10 mouse cellular contexts compared by ENCODE assay signal in genomic region chr12:102597466-102597865, GRCm38 (mm10). TPM values are rescaled to one million over a fixed set of nuclear protein-coding genes. Genes with fewer than 3 reads are reported as not detected.
DNase-seq lines count a peak whose midpoint lies in the region; ATAC-seq and TF ChIP-seq lines count a peak whose summit lies in the region.
"Had no signal": no experiment of that assay in that cellular context is flagged by ENCODE, and none has a peak within 500 bp of the region (broad histone marks: within the 10 kb centered on the region; RNA-seq: fewer than 3 reads in every experiment).

No protein-coding gene starts in this region.

- no peak overlapping the region for H3K9ac ChIP-seq in lung, embryonic 14.5 days
- H3K9ac ChIP-seq in midbrain, embryonic 16.5 days (ENCODE audit: low read depth, low read length): no peak overlapping the region

- ATAC-seq in lung, embryonic 14.5 days (ENCODE audit: insufficient read depth): 0 out of 2 replicates have a peak, but pooled peaks have one; percentile 46
- no peak for ATAC-seq in midbrain, embryonic 16.5 days

- H3K4me1 ChIP-seq in lung, embryonic 14.5 days (ENCODE audit: insufficient read depth): 0 out of 2 replicates have a peak, but pooled peaks cover 4% of the 10 kb centered on the region
- H3K4me1 ChIP-seq in midbrain, embryonic 16.5 days (ENCODE audit: control insufficient read depth, insufficient read depth, low read length): peaks cover 15% of the 10 kb centered on the region; the same call in 1 of the 2 replicates

- H3K27ac ChIP-seq in lung, embryonic 14.5 days (ENCODE audit: low read depth): peak overlapping the region; percentile 46; the same call in 1 of the 2 replicates
- H3K27ac ChIP-seq in midbrain, embryonic 16.5 days (ENCODE audit: low read length): no peak overlapping the region

- no peak overlapping the region for H3K4me3 ChIP-seq in lung, embryonic 14.5 days (ENCODE audit: low read depth, low read length)
- H3K4me3 ChIP-seq in midbrain, embryonic 16.5 days (ENCODE audit: low read depth, low read length): no peak overlapping the region

- H3K36me3 ChIP-seq in lung, embryonic 14.5 days (ENCODE audit: insufficient read depth): no peaks in the 10 kb centered on the region
- H3K36me3 ChIP-seq in midbrain, embryonic 16.5 days (ENCODE audit: control insufficient read depth, insufficient read depth, low read length): no peaks in the 10 kb centered on the region; the same call in 1 of the 2 replicates

- peak; percentile 40 for DNase-seq in forelimb bud, embryonic 11.5 days (ENCODE audit: low read depth, low spot score)
- DNase-seq in gastrocnemius, postnatal 36 days: peak; percentile 41 to 42
- peak; percentile 67 for DNase-seq in kidney, adult 18-20 months
- DNase-seq in lung, embryonic 14.5 days: peak; percentile 34
- no peak for DNase-seq in left cerebral cortex, postnatal 10 days (ENCODE audit: extremely low spot score in 1 of 2, low spot score in 2 of 2)
- DNase-seq in c-Kit-positive CD71-positive TER-119-positive erythroid progenitor cells, embryonic 14.5 days (ENCODE audit: low spot score): no peak
- DNase-seq in layer of hippocampus, adult 9-10 months (ENCODE audit: low spot score): no peak

- TF ChIP-seq CTCF in lung, embryonic 14.5 days (IDR thresholded peaks at IDR 0.05; ENCODE audit: low read depth): no peak

- 45% methylated on average over 4 of the region's 4 CpGs for WGBS in lung, embryonic 14.5 days
- WGBS in midbrain, embryonic 16.5 days: 83% methylated on average over 4 of the region's 4 CpGs

- no peaks in the 10 kb centered on the region for H3K27me3 ChIP-seq in lung, embryonic 14.5 days (ENCODE audit: insufficient read depth, low read length)
- H3K27me3 ChIP-seq in midbrain, embryonic 16.5 days (ENCODE audit: control insufficient read depth, insufficient read depth, low read depth, low read length): no peaks in the 10 kb centered on the region

- H3K4me2 ChIP-seq in lung, embryonic 14.5 days: no peak overlapping the region
- H3K4me2 ChIP-seq in midbrain, embryonic 16.5 days (ENCODE audit: low read length): no peak overlapping the region

- H3K9me3 ChIP-seq in lung, embryonic 14.5 days (ENCODE audit: low read depth, low read length): no peaks in the 10 kb centered on the region
- H3K9me3 ChIP-seq in midbrain, embryonic 16.5 days (replicated peaks; ENCODE audit: control insufficient read depth, low read length, poor library complexity, severe bottlenecking): peaks cover 4% of the 10 kb centered on the region; the same call in 1 of the 2 replicates

- intact Hi-C loops in gastrocnemius, postnatal 36 days (cut with DNase I): loop anchor here (5.0 kb wide), 1 partner anchor 80 kb away; no protein-coding TSS in a partner anchor
- intact Hi-C loops in left cerebral cortex, postnatal 10 days (cut with DNase I): no loop called here

RNA-seq across cellular contexts. Expression of gene Chga, which starts 42.7 kb away (rescaled TPM):
- not detected for total RNA-seq in gastrocnemius, postnatal 36 days (2021)
- polyA plus RNA-seq in lung, embryonic 14.5 days (2014; fragmentation: Nextera tagmentation; extraction: Ambion mirVana): 0.23 and 0.43 TPM in 2 replicates
- 100 to 1,000 TPM; 187 to 195 TPM for total RNA-seq in left cerebral cortex, postnatal 10 days (2021)
- 165 and 194 TPM in 2 replicates for polyA plus RNA-seq in midbrain, embryonic 16.5 days (2015; fragmentation: Nextera tagmentation; extraction: Ambion mirVana)
- total RNA-seq: granulocyte monocyte progenitor cell, adult 5-6 weeks; liver, adult 2 months had no signal
- polyA plus RNA-seq: liver, adult 2 months had no signal

Comparison
In these comparisons a context has a peak if more than half of its experiments do, and no peak if none do; other contexts are left out.
1. DNase-seq: peak in forelimb bud, embryonic 11.5 days (single experiment), gastrocnemius, postnatal 36 days (2 of 2), kidney, adult 18-20 months (single experiment) and lung, embryonic 14.5 days (single experiment); none in left cerebral cortex, postnatal 10 days (0 of 2), c-Kit-positive CD71-positive TER-119-positive erythroid progenitor cells, embryonic 14.5 days (single experiment) and layer of hippocampus, adult 9-10 months (single experiment).
2. RNA of gene Chga, which starts 42.7 kb away (total RNA-seq): 187 to 195 TPM in left cerebral cortex, postnatal 10 days; not detected in gastrocnemius, postnatal 36 days; every median in the first group is over 100 times any median in the second.